Comparison of ENCODE assay signal across 18 mouse cellular contexts in genomic region chr5:127640359-127640758, GRCm38 (mm10). TPM values are rescaled to one million over a fixed set of nuclear protein-coding genes. Genes with fewer than 3 reads are reported as not detected.
DNase-seq lines count a peak whose midpoint lies in the region; ATAC-seq and TF ChIP-seq lines count a peak whose summit lies in the region.
"Had no signal": no experiment of that assay in that cellular context is flagged by ENCODE, and none has a peak within 500 bp of the region (broad histone marks: within the 10 kb centered on the region; RNA-seq: fewer than 3 reads in every experiment).

No protein-coding gene starts in this region.

- no peaks in the 10 kb centered on the region for H3K9me3 ChIP-seq in forebrain, postnatal 0 days (ENCODE audit: low read length)
- H3K9me3 ChIP-seq in forebrain, embryonic 12.5 days: 0 out of 2 replicates have a peak, but pooled peaks cover 5% of the 10 kb centered on the region
- peaks cover 16% of the 10 kb centered on the region for H3K9me3 ChIP-seq in liver, postnatal 0 days (ENCODE audit: low read length)
- H3K9me3 ChIP-seq in liver, embryonic 11.5 days (ENCODE audit: control insufficient read depth, low read length): no peaks in the 10 kb centered on the region; the same call in 1 of the 2 replicates
- peaks cover 37% of the 10 kb centered on the region for H3K9me3 ChIP-seq in CH12.LX (replicated peaks; ENCODE audit: low read length)
- H3K9me3 ChIP-seq in kidney, embryonic 16.5 days (ENCODE audit: low read length): peaks cover 13% of the 10 kb centered on the region; the same call in 1 of the 2 replicates
- H3K9me3 ChIP-seq: limb, embryonic 10.5 days; lung, embryonic 15.5 days had no signal

- H3K36me3 ChIP-seq in forebrain, postnatal 0 days (ENCODE audit: insufficient read depth): no peaks in the 10 kb centered on the region
- H3K36me3 ChIP-seq in forebrain, embryonic 12.5 days (replicated peaks): 0 out of 2 replicates have a peak, but pooled peaks cover 4% of the 10 kb centered on the region
- H3K36me3 ChIP-seq in liver, postnatal 0 days (replicated peaks; ENCODE audit: insufficient read depth, low read length): peaks cover 13% of the 10 kb centered on the region
- no peaks in the 10 kb centered on the region for H3K36me3 ChIP-seq in liver, embryonic 11.5 days (ENCODE audit: control insufficient read depth, insufficient read depth, low read length)
- no peaks in the 10 kb centered on the region for H3K36me3 ChIP-seq in CH12.LX (replicated peaks in 1 of 2; ENCODE audit: control insufficient read depth in 1 of 2, insufficient read depth in 1 of 2, low read length in 1 of 2)
- H3K36me3 ChIP-seq in kidney, embryonic 16.5 days (ENCODE audit: insufficient read depth, low read length): no peaks in the 10 kb centered on the region
- H3K36me3 ChIP-seq: embryonic facial prominence, embryonic 12.5 days; limb, embryonic 10.5 days; lung, embryonic 15.5 days; midbrain, embryonic 12.5 days; neural tube, embryonic 12.5 days had no signal

- TF ChIP-seq CTCF in forebrain, postnatal 0 days (IDR thresholded peaks at IDR 0.05; ENCODE audit: low read depth): peak; percentile 49
- TF ChIP-seq CTCF in liver, postnatal 0 days (IDR thresholded peaks at IDR 0.05; ENCODE audit: low read depth): peak; percentile 56
- peak; percentile 23 to 24; a peak in 2 of 4 replicates for TF ChIP-seq CTCF in CH12.LX (conservative IDR thresholded peaks at IDR 0.05 in 1 of 2, IDR thresholded peaks at IDR 0.05 in 1 of 2; ENCODE audit: low read depth in 2 of 2, low read length in 2 of 2)
- TF ChIP-seq CTCF in brain, embryonic 14.5 days (IDR thresholded peaks at IDR 0.05; ENCODE audit: borderline replicate concordance, extremely low read depth, insufficient read depth, insufficient read length): peak; percentile 29; the same call in 1 of the 2 replicates

- dilution Hi-C loops in CH12.LX (cut with MboI; ENCODE audit: extremely low pct_ligation_motif_present, extremely low pct_unique_long_range_greater_than_20kb, low sequenced_read_pairs): no loop called here

- no peak for TF ChIP-seq POLR2A in CH12.LX (IDR thresholded peaks at IDR 0.05; ENCODE audit: low read depth, low read length)
- no peak for TF ChIP-seq POLR2A in brain, embryonic 14.5 days (IDR thresholded peaks at IDR 0.05; ENCODE audit: borderline replicate concordance, extremely low read depth, insufficient read depth, insufficient read length, poor library complexity, severe bottlenecking)

- ATAC-seq in forebrain, postnatal 0 days: no peak
- ATAC-seq in forebrain, embryonic 12.5 days (ENCODE audit: low FRiP score): no peak
- no peak for ATAC-seq in liver, postnatal 0 days
- ATAC-seq in liver, embryonic 11.5 days (replicated peaks; ENCODE audit: low FRiP score): no peak
- ATAC-seq in kidney, embryonic 16.5 days (ENCODE audit: low FRiP score, low TSS enrichment): no peak

- in situ Hi-C loops in CH12.LX (cut with MboI; ENCODE audit: low pct_ligation_motif_present, low pct_unique_long_range_greater_than_20kb, low sequenced_read_pairs): loop anchor here (5.0 kb wide), 1 partner anchor 38 kb away; no protein-coding TSS in a partner anchor

- H3K4me3 ChIP-seq in forebrain, postnatal 0 days (ENCODE audit: low read depth, low read length): no peak overlapping the region
- no peak overlapping the region for H3K4me3 ChIP-seq in forebrain, embryonic 12.5 days (replicated peaks)
- no peak overlapping the region for H3K4me3 ChIP-seq in liver, postnatal 0 days (ENCODE audit: low read depth, low read length)
- H3K4me3 ChIP-seq in liver, embryonic 11.5 days (ENCODE audit: low read depth, low read length): no peak overlapping the region
- H3K4me3 ChIP-seq in CH12.LX (replicated peaks in 1 of 3; ENCODE audit: low read depth in 2 of 3, low read length in 2 of 3, poor library complexity in 1 of 3): no peak overlapping the region
- no peak overlapping the region for H3K4me3 ChIP-seq in kidney, embryonic 16.5 days (ENCODE audit: low read length)
- H3K4me3 ChIP-seq: embryonic facial prominence, embryonic 12.5 days; hindbrain, embryonic 12.5 days; limb, embryonic 10.5 days; lung, embryonic 15.5 days; midbrain, embryonic 12.5 days; neural tube, embryonic 12.5 days had no signal

- H3K27me3 ChIP-seq in forebrain, postnatal 0 days (ENCODE audit: insufficient read depth, low read length): no peaks in the 10 kb centered on the region
- H3K27me3 ChIP-seq in forebrain, embryonic 12.5 days: no peaks in the 10 kb centered on the region
- H3K27me3 ChIP-seq in liver, postnatal 0 days (ENCODE audit: insufficient read depth, low read length): no peaks in the 10 kb centered on the region
- no peaks in the 10 kb centered on the region for H3K27me3 ChIP-seq in liver, embryonic 11.5 days (replicated peaks; ENCODE audit: control insufficient read depth, insufficient read depth, low read length)
- H3K27me3 ChIP-seq in CH12.LX (replicated peaks): no peaks in the 10 kb centered on the region
- no peaks in the 10 kb centered on the region for H3K27me3 ChIP-seq in kidney, embryonic 16.5 days (ENCODE audit: insufficient read depth, low read length)
- H3K27me3 ChIP-seq: embryonic facial prominence, embryonic 12.5 days; hindbrain, embryonic 12.5 days; lung, embryonic 15.5 days; midbrain, embryonic 12.5 days; neural tube, embryonic 12.5 days had no signal

- WGBS in forebrain, postnatal 0 days: 98% methylated on average over 3 of the region's 3 CpGs
- 94% methylated on average over 3 of the region's 3 CpGs for WGBS in forebrain, embryonic 12.5 days
- WGBS in liver, postnatal 0 days (ENCODE audit: insufficient replicate concordance): 81% methylated on average over 3 of the region's 3 CpGs
- 86% methylated on average over 3 of the region's 3 CpGs for WGBS in liver, embryonic 11.5 days
- 91% methylated on average over 3 of the region's 3 CpGs for WGBS in kidney, embryonic 16.5 days

- DNase-seq in forebrain, postnatal 0 days: no peak
- DNase-seq in liver, postnatal 0 days: no peak
- DNase-seq in liver, embryonic 11.5 days (ENCODE audit: low spot score): no peak
- no peak for DNase-seq in CH12.LX (ENCODE audit: extremely low read depth)
- DNase-seq in brain, embryonic 14.5 days (ENCODE audit: low read depth): no peak
- no peak for DNase-seq in urinary bladder, postnatal 14 days (ENCODE audit: low spot score)
- DNase-seq: gastrocnemius, postnatal 10 days; kidney, adult 8-10 months; retina, postnatal 1 day had no signal

- no peaks in the 10 kb centered on the region for H3K79me2 ChIP-seq in CH12.LX (replicated peaks; ENCODE audit: control insufficient read depth, extremely low read depth, insufficient read depth, poor library complexity, severe bottlenecking)

- no peaks in the 10 kb centered on the region for H3K4me1 ChIP-seq in forebrain, postnatal 0 days (ENCODE audit: insufficient read depth)
- H3K4me1 ChIP-seq in forebrain, embryonic 12.5 days: no peaks in the 10 kb centered on the region
- no peaks in the 10 kb centered on the region for H3K4me1 ChIP-seq in liver, postnatal 0 days (ENCODE audit: insufficient read depth)
- H3K4me1 ChIP-seq in liver, embryonic 11.5 days (replicated peaks; ENCODE audit: control insufficient read depth, insufficient read depth, low read length): no peaks in the 10 kb centered on the region
- no peaks in the 10 kb centered on the region for H3K4me1 ChIP-seq in CH12.LX (ENCODE audit: control insufficient read depth in 1 of 2, insufficient read depth in 2 of 2)
- no peaks in the 10 kb centered on the region for H3K4me1 ChIP-seq in kidney, embryonic 16.5 days (ENCODE audit: insufficient read depth, low read length)
- H3K4me1 ChIP-seq: embryonic facial prominence, embryonic 12.5 days; hindbrain, embryonic 12.5 days; limb, embryonic 10.5 days; lung, embryonic 15.5 days; midbrain, embryonic 12.5 days; neural tube, embryonic 12.5 days had no signal

- H3K4me2 ChIP-seq in forebrain, postnatal 0 days (ENCODE audit: low read depth): no peak overlapping the region
- no peak overlapping the region for H3K4me2 ChIP-seq in forebrain, embryonic 12.5 days
- no peak overlapping the region for H3K4me2 ChIP-seq in liver, postnatal 0 days (ENCODE audit: low read depth, low read length)
- H3K4me2 ChIP-seq in liver, embryonic 11.5 days: no peak overlapping the region
- H3K4me2 ChIP-seq in CH12.LX (ENCODE audit: insufficient read depth, low read depth, poor library complexity, severe bottlenecking): no peak overlapping the region
- no peak overlapping the region for H3K4me2 ChIP-seq in kidney, embryonic 16.5 days (replicated peaks; ENCODE audit: low read depth, low read length)
- H3K4me2 ChIP-seq: embryonic facial prominence, embryonic 12.5 days; heart, embryonic 11.5 days; hindbrain, embryonic 12.5 days; lung, embryonic 15.5 days; midbrain, embryonic 12.5 days; neural tube, embryonic 12.5 days had no signal

- TF ChIP-seq RAD21 in CH12.LX (IDR thresholded peaks at IDR 0.05; ENCODE audit: low read depth, low read length): no peak; the same call in 1 of the 2 replicates

- H3K9ac ChIP-seq in forebrain, postnatal 0 days: no peak overlapping the region
- no peak overlapping the region for H3K9ac ChIP-seq in forebrain, embryonic 12.5 days
- no peak overlapping the region for H3K9ac ChIP-seq in liver, postnatal 0 days (replicated peaks)
- H3K9ac ChIP-seq in liver, embryonic 11.5 days (ENCODE audit: low read depth, low read length): no peak overlapping the region
- H3K9ac ChIP-seq in CH12.LX (ENCODE audit: insufficient read depth, low read depth): no peak overlapping the region
- H3K9ac ChIP-seq in kidney, embryonic 16.5 days (replicated peaks; ENCODE audit: low read length): no peak overlapping the region
- H3K9ac ChIP-seq: embryonic facial prominence, embryonic 12.5 days; hindbrain, embryonic 12.5 days; lung, embryonic 15.5 days; midbrain, embryonic 12.5 days; neural tube, embryonic 12.5 days had no signal

- no peak overlapping the region for H3K27ac ChIP-seq in forebrain, postnatal 0 days (ENCODE audit: low read depth, low read length)
- H3K27ac ChIP-seq in forebrain, embryonic 12.5 days: no peak overlapping the region
- H3K27ac ChIP-seq in liver, postnatal 0 days (ENCODE audit: low read depth): no peak overlapping the region
- no peak overlapping the region for H3K27ac ChIP-seq in liver, embryonic 11.5 days (ENCODE audit: low read depth, low read length)
- H3K27ac ChIP-seq in CH12.LX (ENCODE audit: insufficient read depth, low read depth): no peak overlapping the region
- no peak overlapping the region for H3K27ac ChIP-seq in kidney, embryonic 16.5 days (ENCODE audit: low read length)
- H3K27ac ChIP-seq: embryonic facial prominence, embryonic 12.5 days; hindbrain, embryonic 12.5 days; limb, embryonic 10.5 days; lung, embryonic 15.5 days; midbrain, embryonic 12.5 days; neural tube, embryonic 12.5 days had no signal

- TF ChIP-seq EP300 in liver, postnatal 0 days (IDR thresholded peaks at IDR 0.05; ENCODE audit: low read depth): no peak
- no peak for TF ChIP-seq EP300 in CH12.LX (IDR thresholded peaks at IDR 0.05; ENCODE audit: low read length)

RNA-seq across cellular contexts. Expression of gene Slc15a4, which starts 7.7 kb away (rescaled TPM):
- 28.7 and 30.5 TPM in 2 replicates for total RNA-seq in forebrain, postnatal 0 days (2014; rRNA removed)
- polyA plus RNA-seq in forebrain, postnatal 0 days (2015; fragmentation: Nextera tagmentation; extraction: Ambion mirVana): 20.5 and 21.0 TPM in 2 replicates
- 25.5 and 27.5 TPM in 2 replicates for polyA plus RNA-seq in forebrain, embryonic 12.5 days (2016; fragmentation: Nextera tagmentation; extraction: Ambion mirVana)
- polyA plus RNA-seq in liver, postnatal 0 days (2015; fragmentation: Nextera tagmentation; extraction: Ambion mirVana): 10.4 and 11.3 TPM in 2 replicates
- polyA plus RNA-seq in liver, embryonic 11.5 days (2014; fragmentation: Nextera tagmentation; extraction: Ambion mirVana): 17.6 and 20.1 TPM in 2 replicates
- total RNA-seq in CH12.LX (2012; rRNA removed) (25.8 and 31.0 TPM in 2 replicates), CH12.LX (2014; rRNA removed) (23.4 and 25.7 TPM in 2 replicates)
- 44.2 and 52.7 TPM in 2 replicates for polyA plus RNA-seq in CH12.LX (2012; ENCODE audit: insufficient read length, low read depth)
- 25.2 and 37.8 TPM in 2 replicates for polyA plus RNA-seq in brain, embryonic 14.5 days (2012; rRNA removed)
- polyA plus RNA-seq in kidney, embryonic 16.5 days (2015; fragmentation: Nextera tagmentation; extraction: Ambion mirVana): 20.5 and 23.3 TPM in 2 replicates

RNA-seq across cellular contexts. Expression of gene Glt1d1, which starts 8.3 kb away (rescaled TPM):
- 10.5 and 12.0 TPM in 2 replicates for total RNA-seq in forebrain, postnatal 0 days (2014; rRNA removed)
- polyA plus RNA-seq in forebrain, postnatal 0 days (2015; fragmentation: Nextera tagmentation; extraction: Ambion mirVana): 1.0 and 1.1 TPM in 2 replicates
- polyA plus RNA-seq in forebrain, embryonic 12.5 days (2016; fragmentation: Nextera tagmentation; extraction: Ambion mirVana): 1.5 and 1.9 TPM in 2 replicates
- polyA plus RNA-seq in liver, postnatal 0 days (2015; fragmentation: Nextera tagmentation; extraction: Ambion mirVana): 2.6 and 2.9 TPM in 2 replicates
- 0.10 and 0.67 TPM in 2 replicates for polyA plus RNA-seq in liver, embryonic 11.5 days (2014; fragmentation: Nextera tagmentation; extraction: Ambion mirVana)
- total RNA-seq in CH12.LX (2012; rRNA removed) (0.25 and 0.29 TPM in 2 replicates), CH12.LX (2014; rRNA removed) (0.11 TPM in 1 of 2 replicates, not detected in the other)
- polyA plus RNA-seq in CH12.LX (2012; ENCODE audit: insufficient read length, low read depth): 0.15 and 0.21 TPM in 2 replicates
- polyA plus RNA-seq in brain, embryonic 14.5 days (2012; rRNA removed): 3.8 and 4.9 TPM in 2 replicates
- polyA plus RNA-seq in kidney, embryonic 16.5 days (2015; fragmentation: Nextera tagmentation; extraction: Ambion mirVana): 0.27 and 0.54 TPM in 2 replicates
